Mouse (Mus musculus): ENCODE data around the gene Cactin.

GRCm38 (mm10) chr10:81325781-81326180, 4.9 kb downstream of the Cactin start:
- no peak for TF ChIP-seq CTCF (IDR thresholded peaks at IDR 0.05; ENCODE audit: control insufficient read depth, insufficient read depth, insufficient read length)
- no peak for TF ChIP-seq MYOG (IDR thresholded peaks at IDR 0.05; ENCODE audit: control insufficient read depth, extremely low read depth, insufficient read length)
- TF ChIP-seq CEBPB (IDR thresholded peaks at IDR 0.05; ENCODE audit: low read depth), result no peak
- no peak for TF ChIP-seq FOSL1 (IDR thresholded peaks at IDR 0.05; ENCODE audit: insufficient read depth, low read length, poor library complexity, severe bottlenecking)
- no peak for TF ChIP-seq MYOD1 (IDR thresholded peaks at IDR 0.05; ENCODE audit: control insufficient read depth, insufficient read length, low read depth)
- TF ChIP-seq USF1 (IDR thresholded peaks at IDR 0.05; ENCODE audit: low read depth), result no peak
